Mouse (Mus musculus) lung, embryonic 14.5 days (tissue): ENCODE measurements around the gene Cyfip2. TPM values are rescaled to one million over a fixed set of nuclear protein-coding genes. Genes with fewer than 3 reads are reported as not detected.

Source experiments
- ATAC-seq: fragments of 200-750 bp; cut with Nextera tagmentation; 2 replicates; pipeline ENCODE4 v1.8.0; 2017; ENCODE audit warnings: mild to moderate bottlenecking, moderate TSS enrichment, moderate library complexity; ENCODE audit not compliant: insufficient read depth
- DNase-seq: peaks from one replicate; pipeline ENCODE4 v3.0.0-alpha.2; 2015
- H3K27ac ChIP-seq: fragments of 300-500 bp; sonication (generic); 2 replicates; pipeline ENCODE4 v1.5.1; 2014; ENCODE audit warnings: low read depth, mild to moderate bottlenecking, moderate library complexity
- H3K27me3 ChIP-seq: fragments of 300-500 bp; sonication (generic); 2 replicates; pipeline ENCODE4 v1.6.1; 2014; ENCODE audit warnings: low read length, control low read depth; ENCODE audit not compliant: insufficient read depth
- H3K36me3 ChIP-seq: fragments of 300-500 bp; sonication (generic); 2 replicates; pipeline ENCODE4 v1.6.1; 2014; ENCODE audit warnings: control low read depth; ENCODE audit not compliant: insufficient read depth
- H3K4me1 ChIP-seq: fragments of 300-500 bp; sonication (generic); 2 replicates; pipeline ENCODE4 v1.6.1; 2014; ENCODE audit warnings: antibody characterized with exemption, control low read depth; ENCODE audit not compliant: insufficient read depth
- H3K4me2 ChIP-seq: fragments of 300-500 bp; sonication (generic); 2 replicates; pipeline ENCODE4 v1.6.1; 2014; ENCODE audit warnings: mild to moderate bottlenecking
- H3K4me3 ChIP-seq: fragments of 300-500 bp; sonication (generic); 2 replicates; pipeline ENCODE4 v1.5.1; 2014; ENCODE audit warnings: low read depth, low read length
- H3K9ac ChIP-seq: fragments of 300-500 bp; sonication (generic); 2 replicates; pipeline ENCODE4 v1.6.1; 2014
- H3K9me3 ChIP-seq: fragments of 300-500 bp; sonication (generic); 2 replicates; pipeline ENCODE4 v1.6.1; 2016; ENCODE audit warnings: low read depth, low read length, control low read depth
- CTCF ChIP-seq: IDR thresholded peaks from 2 replicates; pipeline ENCODE4 v1.5.1; 2016; ENCODE audit warnings: antibody characterized with exemption, low read depth
- WGBS: fragments of 180-500 bp; shearing (Covaris S2); extraction: QIAGEN DNeasy Blood & Tissue Kit; methylation state at CpG from one replicate; pipeline ENCODE4 v1.1.7; 2014; 5-methylcytosine and 5-hydroxymethylcytosine counted together
- polyA plus RNA-seq: library from polyadenylated mRNA; unstranded; fragments of >200 nt; fragmentation: Nextera tagmentation; extraction: Ambion mirVana; gene quantifications from 2 replicates; pipeline ENCODE4 v1.2.1, GENCODE M21; 2014

The Cyfip2 gene
- polyA plus RNA-seq, 1 experiment from 2014 or later: 6.1 TPM

DNA sequence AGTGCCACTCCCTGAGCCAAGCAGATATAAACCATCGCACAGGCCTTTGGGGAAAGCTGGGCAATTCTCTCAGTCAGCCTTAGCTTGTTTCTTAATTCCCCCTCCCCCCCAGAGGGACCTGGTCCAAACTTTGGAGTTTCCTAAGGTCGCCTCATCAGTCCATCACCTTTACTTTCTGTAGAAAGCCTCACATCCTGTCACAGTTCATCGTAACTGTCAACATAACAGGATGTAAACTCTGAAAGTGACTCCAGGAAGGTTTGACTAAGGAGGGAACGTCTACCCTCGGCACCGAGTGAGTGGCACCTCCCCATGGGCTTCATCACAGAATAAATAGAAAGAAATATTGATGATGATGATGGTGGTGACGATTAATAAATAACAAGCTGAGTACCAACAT is 4.9 kb downstream of the Cyfip2 start:
- ATAC-seq (no peak), DNase-seq (no peak)
- no peaks in the 10 kb centered on the region for H3K9me3 ChIP-seq
- no peak overlapping the region for H3K27ac ChIP-seq
- no peak for TF ChIP-seq CTCF
- WGBS: 73% methylated on average over 7 of the region's 7 CpGs
- no peak overlapping the region for H3K4me3 ChIP-seq
- H3K4me2 ChIP-seq: no peak overlapping the region
- H3K9ac ChIP-seq: no peak overlapping the region
- no peaks in the 10 kb centered on the region for H3K36me3 ChIP-seq
- H3K4me1 ChIP-seq: no peaks in the 10 kb centered on the region; the same call in 1 of the 2 replicates
- peaks cover 6% of the 10 kb centered on the region; the same call in 1 of the 2 replicates for H3K27me3 ChIP-seq

DNA sequence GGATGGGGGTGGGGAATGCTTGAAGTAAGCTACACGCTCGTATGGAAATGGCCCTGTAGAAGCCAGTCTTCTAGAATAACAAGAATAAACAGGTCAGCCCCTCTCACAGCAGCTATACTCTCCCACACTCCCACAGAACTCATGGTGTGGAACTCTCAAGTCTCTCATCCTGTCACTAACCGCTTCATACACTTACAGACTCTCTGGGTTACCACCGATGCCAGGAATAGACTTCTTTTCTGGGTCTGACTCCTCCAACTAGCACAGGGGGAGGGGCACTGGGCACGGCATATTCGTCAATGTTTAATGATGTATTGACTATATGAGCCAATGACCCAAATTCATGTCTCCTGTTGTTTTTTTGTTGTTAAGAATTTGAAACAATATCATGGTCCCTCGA is 5.9 kb downstream of the Cyfip2 start:
- DNase-seq: no peak
- Histone ChIP-seq H3K4me1 (no peaks in the 10 kb centered on the region; the same call in 1 of the 2 replicates), H3K27me3 (peaks cover 6% of the 10 kb centered on the region; the same call in 1 of the 2 replicates), H3K27ac (no peak overlapping the region), H3K9me3 (no peaks in the 10 kb centered on the region), H3K4me2 (no peak overlapping the region), H3K36me3 (no peaks in the 10 kb centered on the region), H3K9ac (no peak overlapping the region), H3K4me3 (no peak overlapping the region)
- TF ChIP-seq CTCF: no peak
- ATAC-seq: no peak
- 81% methylated on average over 7 of the region's 7 CpGs for WGBS

DNA sequence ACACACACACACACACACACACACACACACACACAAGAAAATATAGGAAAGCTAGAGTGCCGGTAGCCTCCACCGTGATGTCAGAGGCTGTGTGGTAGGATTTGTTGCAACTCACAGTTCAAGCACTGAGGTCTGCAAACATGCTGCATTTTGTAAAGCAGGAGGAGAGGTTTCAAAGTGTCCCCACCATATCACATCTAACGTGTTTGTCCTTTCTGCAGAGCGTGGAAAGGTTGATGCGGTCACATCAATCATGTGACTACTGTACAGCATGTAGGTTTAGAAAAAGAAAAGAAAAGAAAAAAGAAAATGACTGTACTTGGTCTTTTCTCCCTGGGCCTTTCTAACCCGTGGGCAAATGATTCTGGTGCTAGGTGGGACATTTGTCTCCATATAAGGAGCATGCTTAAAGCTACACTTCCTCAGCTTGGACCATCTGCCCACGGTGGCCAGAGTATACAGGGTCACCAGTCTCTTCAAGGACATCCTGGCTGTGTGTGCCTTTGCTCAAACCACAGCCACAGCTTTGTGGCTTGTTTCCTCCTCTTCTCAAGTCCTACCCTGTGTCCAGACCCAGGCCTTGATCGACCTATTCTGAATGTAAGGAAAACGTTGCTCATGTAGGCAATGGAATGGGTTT is 6.7 kb downstream of the Cyfip2 start:
- H3K27ac ChIP-seq: no peak overlapping the region
- WGBS: 75% methylated on average over 9 of the region's 9 CpGs
- no peak for ATAC-seq
- no peaks in the 10 kb centered on the region for H3K36me3 ChIP-seq
- no peak for DNase-seq
- no peaks in the 10 kb centered on the region for H3K27me3 ChIP-seq
- no peaks in the 10 kb centered on the region for H3K9me3 ChIP-seq
- H3K4me3 ChIP-seq: no peak overlapping the region
- H3K4me1 ChIP-seq: no peaks in the 10 kb centered on the region; the same call in 1 of the 2 replicates
- no peak overlapping the region for H3K4me2 ChIP-seq
- no peak overlapping the region for H3K9ac ChIP-seq
- no peak for TF ChIP-seq CTCF

DNA sequence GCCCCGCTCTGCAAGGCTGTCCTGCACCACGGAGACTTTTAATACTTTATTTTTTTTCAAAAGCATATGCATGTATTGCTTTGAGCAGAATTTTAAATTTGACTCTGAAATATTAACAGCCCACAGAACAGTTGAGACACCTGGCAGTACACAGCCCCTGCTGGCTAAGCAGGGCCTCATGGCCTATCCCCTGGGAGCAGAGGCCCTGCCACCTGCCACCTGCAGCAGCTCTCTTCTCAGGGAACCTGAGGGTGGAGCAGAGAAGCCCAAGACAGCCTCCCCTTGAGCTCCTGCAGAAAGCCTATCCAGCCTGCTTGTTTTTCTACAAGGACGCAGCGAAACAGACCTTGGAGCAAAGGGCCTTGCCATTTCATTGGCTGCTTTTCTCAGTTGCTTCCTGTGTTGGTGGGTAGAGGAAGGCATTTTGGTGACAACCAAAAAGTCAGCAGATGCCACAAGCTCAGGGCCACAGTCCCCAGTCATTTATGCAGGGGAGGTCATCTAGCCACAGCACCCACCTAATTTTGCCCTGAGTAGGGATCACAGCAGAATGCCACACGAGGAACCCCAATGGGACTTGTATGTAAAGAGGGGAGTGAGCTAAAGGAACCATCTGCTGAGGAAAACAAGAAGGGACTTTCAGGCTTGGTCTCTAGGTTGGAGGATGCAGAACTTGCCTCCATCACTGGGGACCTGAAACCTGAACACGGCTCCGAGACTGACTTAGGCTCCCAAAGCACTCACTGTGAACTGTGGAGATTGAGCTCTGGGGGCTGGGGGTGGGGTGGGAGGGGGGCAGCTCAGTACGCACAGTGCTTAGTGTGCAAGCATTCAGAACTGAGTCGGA is 7.6 kb downstream of the Cyfip2 start:
- no peaks in the 10 kb centered on the region; the same call in 1 of the 2 replicates for H3K4me1 ChIP-seq
- H3K4me3 ChIP-seq: no peak overlapping the region
- no peaks in the 10 kb centered on the region for H3K9me3 ChIP-seq
- no peak overlapping the region for H3K27ac ChIP-seq
- H3K27me3 ChIP-seq: no peaks in the 10 kb centered on the region
- H3K36me3 ChIP-seq: no peaks in the 10 kb centered on the region
- DNase-seq (no peak), ATAC-seq (no peak)
- 76% methylated on average over 9 of the region's 9 CpGs for WGBS
- H3K4me2 ChIP-seq: no peak overlapping the region
- no peak for TF ChIP-seq CTCF
- no peak overlapping the region for H3K9ac ChIP-seq

DNA sequence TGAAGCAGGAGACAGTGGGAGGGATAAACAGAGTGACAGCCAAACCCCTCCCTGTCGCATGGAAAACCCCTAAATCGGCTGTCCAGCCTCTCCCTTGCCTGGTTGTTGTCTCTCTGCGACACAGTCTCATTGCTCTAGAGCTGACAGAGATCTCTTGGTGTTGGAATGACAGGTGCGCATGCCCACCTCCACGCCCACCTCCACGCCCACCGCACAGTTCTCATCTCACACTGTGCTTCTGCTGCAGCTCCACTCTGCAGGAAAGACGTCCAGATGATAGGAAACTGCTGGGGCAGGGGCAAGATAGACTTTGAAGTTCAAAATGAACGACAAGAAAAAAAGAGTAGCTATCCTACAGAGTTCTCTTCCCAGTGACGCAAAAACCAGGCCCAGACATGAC is 8.6 kb downstream of the Cyfip2 start:
- TF ChIP-seq CTCF: no peak
- no peak for ATAC-seq
- no peaks in the 10 kb centered on the region for H3K36me3 ChIP-seq
- H3K9ac ChIP-seq: no peak overlapping the region
- H3K27me3 ChIP-seq: no peaks in the 10 kb centered on the region
- H3K9me3 ChIP-seq: no peaks in the 10 kb centered on the region
- no peak overlapping the region for H3K4me3 ChIP-seq
- DNase-seq: no peak
- H3K4me2 ChIP-seq: no peak overlapping the region
- H3K27ac ChIP-seq: no peak overlapping the region
- WGBS: 68% methylated on average over 10 of the region's 10 CpGs
- no peaks in the 10 kb centered on the region; the same call in 1 of the 2 replicates for H3K4me1 ChIP-seq

DNA sequence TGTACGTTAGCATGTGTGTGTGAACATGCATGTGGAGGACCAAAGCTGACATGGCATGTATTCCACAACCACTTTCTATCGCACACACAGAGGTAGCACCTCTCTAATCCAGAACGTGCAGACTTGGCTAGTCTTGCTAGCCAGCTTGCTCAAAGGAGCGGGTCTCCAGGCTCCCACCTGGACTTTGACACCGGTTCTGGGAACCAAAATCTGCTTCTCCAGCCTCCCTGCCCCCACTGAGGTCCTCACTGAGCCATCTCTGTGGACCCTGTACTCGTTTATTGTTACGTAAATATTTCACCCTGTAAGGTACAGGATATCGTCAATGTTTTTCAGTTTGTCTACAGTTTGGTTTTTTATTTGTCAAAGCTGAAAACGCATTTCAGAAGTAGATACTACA is 10.2 kb downstream of the Cyfip2 start:
- TF ChIP-seq CTCF: no peak
- 80% methylated on average over 9 of the region's 9 CpGs for WGBS
- ATAC-seq (no peak), DNase-seq (no peak)
- H3K36me3 ChIP-seq: no peaks in the 10 kb centered on the region
- H3K4me2 ChIP-seq: no peak overlapping the region
- no peak overlapping the region for H3K27ac ChIP-seq
- H3K4me1 ChIP-seq: no peaks in the 10 kb centered on the region
- no peak overlapping the region for H3K4me3 ChIP-seq
- no peaks in the 10 kb centered on the region for H3K9me3 ChIP-seq
- H3K9ac ChIP-seq: no peak overlapping the region
- H3K27me3 ChIP-seq: no peaks in the 10 kb centered on the region

DNA sequence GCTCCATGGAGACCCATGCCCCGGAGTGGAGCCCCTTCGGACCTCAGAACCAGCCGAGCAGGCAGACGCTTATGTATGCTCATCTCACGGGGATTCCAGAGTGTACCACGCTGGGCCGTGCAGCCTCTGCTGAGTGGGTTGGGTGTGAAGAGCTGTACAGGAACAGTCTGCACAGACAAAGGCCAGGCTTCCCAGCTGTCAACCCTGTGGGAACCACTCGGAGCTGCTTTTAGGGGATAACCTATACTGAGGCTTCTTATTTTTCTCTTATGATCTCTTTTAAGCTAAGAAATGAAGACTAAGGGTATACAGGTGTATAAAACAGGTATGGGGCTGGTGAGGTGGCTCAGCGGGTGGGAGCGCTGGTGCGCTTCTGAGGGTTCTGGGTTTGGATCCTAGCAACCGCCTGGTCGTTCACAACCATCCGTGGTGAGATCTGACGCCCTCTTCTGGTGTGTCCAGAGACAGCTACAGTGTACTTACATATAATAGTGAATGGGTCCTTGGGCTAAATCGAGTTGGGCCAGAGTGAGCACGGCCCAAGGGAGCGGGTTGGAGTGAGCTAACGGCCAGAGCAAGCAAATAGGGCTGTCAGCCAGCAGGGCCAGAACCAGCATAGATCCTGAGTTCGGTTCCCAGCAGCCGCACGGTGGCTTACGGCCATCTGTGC is 10.9 kb downstream of the Cyfip2 start:
- H3K9me3 ChIP-seq: no peaks in the 10 kb centered on the region
- no peaks in the 10 kb centered on the region for H3K4me1 ChIP-seq
- H3K27ac ChIP-seq: no peak overlapping the region
- DNase-seq: no peak
- H3K4me3 ChIP-seq: no peak overlapping the region
- no peak overlapping the region for H3K9ac ChIP-seq
- no peak overlapping the region for H3K4me2 ChIP-seq
- 86% methylated on average over 23 of the region's 23 CpGs for WGBS
- ATAC-seq: no peak
- no peak for TF ChIP-seq CTCF
- no peaks in the 10 kb centered on the region for H3K36me3 ChIP-seq
- no peaks in the 10 kb centered on the region for H3K27me3 ChIP-seq
